Mouse (Mus musculus) left cerebral cortex, postnatal 10 days (tissue): ENCODE data around the gene Schip1. TPM values are rescaled to one million over a fixed set of nuclear protein-coding genes. Genes with fewer than 3 reads are reported as not detected.

Experiments
- DNase-seq, 2 experiments: peaks; one replicate each; pipeline ENCODE4 v3.0.0; 2021 to 2022; ENCODE audit warnings: low spot score in 2 of 2, mixed read lengths in 1 of 2; ENCODE audit errors: extremely low spot score in 1 of 2
- intact Hi-C: fragments of 180-260 bp; cut with DNase I; formaldehyde crosslinking; loops from one replicate; pipeline ENCODE4 v1.15.1; 2025
- total RNA-seq, 2 experiments: library from RNA; stranded (reverse); gene quantifications; 2 replicates each; pipeline ENCODE4 v1.2.3; 2021

Schip1 gene
- total RNA-seq, 2 experiments from 2014 or later: 182 to 193 TPM

DNA sequence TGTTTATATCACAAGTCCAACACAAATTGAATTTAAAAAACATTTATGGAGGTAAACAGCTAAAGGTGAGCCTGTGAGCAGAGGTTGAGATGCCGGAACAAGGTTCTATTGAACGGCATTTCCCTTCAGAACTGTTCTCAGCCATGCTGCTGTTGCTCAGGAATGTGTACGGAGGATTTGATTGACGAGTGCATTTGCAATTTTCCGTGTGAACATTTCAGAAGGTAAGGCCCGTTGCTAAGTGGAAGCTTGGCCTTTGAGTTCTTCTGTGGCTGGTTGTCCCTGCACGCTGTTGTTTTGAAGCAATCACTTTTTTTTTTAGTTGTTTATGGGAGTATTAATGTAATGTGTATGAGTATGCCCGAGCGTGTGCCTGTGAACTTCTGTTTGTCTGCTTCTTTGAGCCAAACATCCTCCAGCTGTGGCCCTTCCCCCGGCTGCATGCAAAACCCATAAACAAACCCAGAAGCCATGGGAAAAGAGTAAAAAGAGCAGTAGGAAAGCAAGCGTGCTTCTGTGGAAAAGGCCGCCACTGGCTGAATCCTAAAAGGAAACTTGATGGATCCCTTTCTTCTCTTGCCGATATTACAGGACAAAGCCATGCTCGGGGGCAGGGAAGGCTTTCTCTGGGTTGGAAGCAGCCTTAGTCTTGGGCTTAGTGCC, 518.6 kb downstream of the Schip1 start:
- intact Hi-C loops: no loop called here
- DNase-seq: peak in 1 of 2 experiments; percentile 61

DNA sequence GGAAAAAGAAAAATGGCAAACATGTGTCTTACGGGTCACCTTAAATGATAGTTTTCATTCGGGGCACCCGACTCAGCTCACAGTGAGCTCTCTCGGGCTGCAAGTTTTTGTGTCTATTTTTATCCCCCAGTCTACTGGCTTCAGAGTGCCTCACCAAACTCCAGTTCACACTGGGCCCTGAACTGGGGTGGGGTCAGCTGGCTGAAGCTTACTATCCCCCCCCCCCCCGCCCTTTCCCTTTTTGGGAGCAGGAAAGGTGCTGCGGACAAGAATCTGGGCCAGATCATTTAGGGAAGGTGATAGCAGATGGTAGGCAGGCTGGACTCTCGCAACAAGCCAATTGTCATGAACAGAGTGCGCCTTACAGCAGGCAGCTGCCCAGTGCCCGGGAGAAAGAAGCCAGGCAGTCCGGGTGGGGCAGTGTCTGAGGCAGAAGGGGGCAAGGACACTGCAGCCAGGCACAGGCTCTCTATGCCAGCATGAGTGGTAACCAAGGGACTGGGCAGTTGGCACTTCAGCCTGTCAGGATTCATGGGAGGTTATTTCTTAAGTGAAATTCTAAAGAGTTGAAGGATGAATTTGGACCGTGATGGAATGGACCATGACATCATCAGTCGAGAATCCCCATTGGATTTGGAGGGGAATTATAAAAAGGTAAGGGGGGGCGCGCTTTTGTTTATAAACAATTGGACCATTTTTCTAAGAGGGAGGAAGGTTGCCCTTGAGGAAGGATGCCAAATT, 519.3 kb downstream of the Schip1 start:
- no peak for DNase-seq
- intact Hi-C loops: no loop called here

- DNase-seq: no peak
- intact Hi-C loops: no loop called here
Observed at GRCm38 (mm10) chr3:68585213-68585612, 520.6 kb downstream of the Schip1 start.

GRCm38 (mm10) chr3:68586646-68587064, 522.1 kb downstream of the Schip1 start:
- intact Hi-C loops: no loop called here
- DNase-seq: no peak

GRCm38 (mm10) chr3:68587567-68588245, 523.1 kb downstream of the Schip1 start:
- DNase-seq: no peak
- intact Hi-C loops: no loop called here

GRCm38 (mm10) chr3:68589220-68589840, 524.7 kb downstream of the Schip1 start:
- no peak for DNase-seq
- intact Hi-C loops: no loop called here

DNA sequence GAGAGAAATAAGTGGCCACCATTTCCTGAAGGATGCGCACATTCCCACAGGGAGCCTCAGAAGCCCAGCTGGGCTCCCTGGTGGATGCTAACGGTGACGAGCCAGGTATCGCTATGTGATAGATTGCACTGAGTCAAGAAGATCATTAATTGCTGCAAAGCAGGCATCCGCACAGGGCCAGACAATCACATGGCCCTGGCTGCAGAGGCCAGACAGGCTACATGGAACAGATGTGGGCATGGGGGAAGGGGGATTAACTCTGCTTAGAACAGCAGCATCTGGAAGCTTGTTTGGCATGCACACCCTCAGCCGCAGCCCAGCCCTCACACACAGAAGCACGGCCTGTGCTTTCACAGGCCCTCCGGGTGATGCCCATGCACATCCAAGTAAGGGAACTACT, 525.8 kb downstream of the Schip1 start:
- intact Hi-C loops: no loop called here
- no peak for DNase-seq

DNA sequence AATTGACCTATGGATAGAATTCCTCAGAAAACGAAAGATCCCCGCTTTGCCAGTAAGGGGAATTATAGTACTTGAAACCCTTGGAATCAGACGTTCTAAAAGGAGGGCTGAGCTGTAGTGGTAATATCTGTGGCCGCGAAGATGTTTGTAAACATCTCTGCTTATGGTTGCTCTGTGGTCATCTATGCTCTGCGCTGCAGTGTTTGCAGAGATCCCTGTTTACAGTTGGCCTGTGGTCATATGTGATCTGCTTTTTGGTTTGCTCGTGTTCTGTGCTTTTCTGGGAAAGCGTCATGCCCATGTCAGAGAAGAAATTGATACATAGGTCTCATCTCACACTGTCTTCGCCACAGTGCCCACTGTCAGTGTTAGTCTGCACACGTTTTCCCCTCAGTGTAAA, 528.0 kb downstream of the Schip1 start:
- intact Hi-C loops: no loop called here
- no peak for DNase-seq

- intact Hi-C loops: no loop called here
- DNase-seq: no peak
Observed at GRCm38 (mm10) chr3:68593073-68593867, 528.7 kb downstream of the Schip1 start.

- no peak for DNase-seq
- intact Hi-C loops: no loop called here
Observed at GRCm38 (mm10) chr3:68595316-68595925, 530.8 kb downstream of the Schip1 start.

GRCm38 (mm10) chr3:68596938-68597337, 532.3 kb downstream of the Schip1 start:
- intact Hi-C loops: no loop called here
- DNase-seq: no peak

DNA sequence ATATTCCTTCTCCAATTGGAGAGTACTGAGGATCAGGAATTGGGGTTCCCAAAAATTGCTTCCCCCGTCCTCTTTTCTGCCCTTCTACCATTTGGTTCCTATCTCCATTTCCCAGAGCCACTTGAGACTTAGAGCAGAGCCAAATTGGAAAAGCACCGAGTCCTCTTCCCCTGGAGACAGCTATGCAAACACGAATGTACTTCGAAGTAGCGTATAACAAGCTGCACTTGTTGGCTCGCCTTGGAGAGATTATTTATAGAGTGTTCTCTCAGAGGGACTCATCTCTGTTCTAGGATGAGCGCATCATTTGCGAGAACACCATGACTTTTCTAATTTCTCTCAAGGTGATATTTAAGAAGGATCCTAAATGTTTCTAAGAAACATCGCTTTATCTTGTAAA, 538.3 kb downstream of the Schip1 start:
- intact Hi-C loops: no loop called here

DNA sequence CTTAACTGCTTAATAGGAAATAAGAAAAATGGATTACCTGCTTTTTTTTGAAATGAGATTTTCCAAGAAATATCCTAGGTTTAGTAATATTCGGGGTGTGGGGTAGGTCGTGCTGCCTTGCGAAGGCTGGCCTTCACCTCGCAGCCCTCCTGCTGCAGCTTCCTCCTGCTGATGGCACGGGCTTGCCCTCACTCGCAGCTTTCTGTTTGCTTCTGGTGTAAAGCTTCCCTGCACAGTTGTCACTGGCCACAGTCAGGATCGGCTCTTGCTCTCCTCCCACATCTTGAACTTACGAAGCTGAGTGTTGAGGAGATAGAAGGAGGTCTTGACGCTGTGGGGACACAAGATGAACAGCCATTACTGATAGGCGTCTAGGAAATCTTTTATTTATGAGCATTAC, 539.9 kb downstream of the Schip1 start:
- DNase-seq: no peak
- intact Hi-C loops: no loop called here

More for the DNA sequence above, 538.3 kb downstream of the Schip1 start:
- no peak for DNase-seq

DNA sequence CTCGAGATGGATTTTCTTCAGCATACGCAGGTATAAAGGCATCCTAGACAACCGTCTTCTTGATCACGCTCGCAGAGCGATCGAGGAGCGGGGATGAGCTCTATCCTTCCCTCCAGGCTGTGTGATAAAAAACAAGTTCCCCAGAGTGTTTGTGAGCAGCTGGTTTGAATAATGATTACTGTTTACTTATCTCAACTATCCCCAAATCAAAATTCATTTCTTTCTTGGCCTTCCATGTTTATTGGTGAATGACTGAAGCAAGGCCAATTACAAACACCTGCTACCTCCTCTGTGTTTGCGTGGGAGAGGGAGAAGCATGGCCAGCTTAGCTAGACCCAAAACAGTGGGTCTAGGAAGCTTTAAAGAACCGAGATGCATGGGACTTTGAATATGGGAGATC, 540.4 kb downstream of the Schip1 start:
- intact Hi-C loops: no loop called here
- DNase-seq: no peak

DNA sequence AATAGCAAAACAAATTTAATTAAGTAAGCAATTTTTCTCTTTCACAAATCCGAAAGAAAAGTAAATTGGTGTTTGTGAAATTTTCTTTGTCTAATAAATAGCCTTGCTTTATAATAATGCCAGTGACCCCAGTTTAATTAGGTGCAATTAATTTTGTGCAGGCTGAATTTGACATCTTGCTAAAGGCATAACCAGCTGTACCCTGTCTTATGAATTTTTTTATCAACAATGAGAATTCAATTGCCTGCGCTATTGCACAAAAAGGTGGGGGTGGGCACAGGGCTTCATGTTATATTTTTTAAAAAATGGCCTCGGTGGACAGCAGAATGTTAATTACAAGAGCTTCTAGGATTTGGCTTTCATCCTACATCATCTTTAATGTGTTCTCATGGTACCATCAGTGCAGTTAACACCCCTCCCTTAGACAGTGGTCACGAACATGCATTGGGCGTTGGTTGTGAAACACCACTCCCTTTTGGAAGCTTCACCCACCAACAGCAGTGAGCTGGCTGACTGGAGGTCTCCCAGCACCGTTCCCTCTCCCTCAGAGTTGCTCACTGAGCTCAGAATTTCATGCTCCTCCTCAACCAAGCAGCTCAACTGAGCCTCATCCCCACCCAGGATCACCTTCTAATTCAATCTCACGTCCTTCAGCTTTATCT, 541.5 kb downstream of the Schip1 start:
- DNase-seq: no peak
- intact Hi-C loops: no loop called here

DNA sequence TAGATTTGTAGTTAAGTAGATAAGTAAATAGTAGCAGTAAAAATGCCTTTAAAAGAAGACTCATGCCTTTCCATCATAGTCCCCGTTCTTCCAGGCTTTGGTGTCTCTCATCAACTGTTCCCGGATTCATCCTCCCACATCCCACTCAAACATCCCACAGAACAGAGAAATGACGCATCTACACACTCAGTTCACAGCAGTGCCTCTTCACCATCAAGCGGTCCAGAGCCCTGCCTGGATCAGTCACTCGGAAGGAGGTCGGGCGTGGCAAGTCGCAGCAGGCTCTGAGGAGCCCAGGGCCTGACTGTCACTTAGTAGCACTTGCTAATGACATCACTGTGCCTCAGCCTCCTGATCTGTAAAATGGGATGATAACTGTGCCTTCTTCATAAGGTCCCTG, 542.1 kb downstream of the Schip1 start:
- intact Hi-C loops: no loop called here
- no peak for DNase-seq

- DNase-seq: no peak
- intact Hi-C loops: no loop called here
Observed at GRCm38 (mm10) chr3:68607336-68607735, 542.7 kb downstream of the Schip1 start.
